Mouse (Mus musculus): ENCODE measurements at regions not wholly inside any gene's neighbourhood (a gene's known extent, or its start where the extent isn't known, plus 50 kb on each side); places are given as distances from the start of the nearest gene placed in this dataset.

GRCm38 (mm10) chr12:86579716-86580115 lies 98.8 kb upstream of the Vash1 start:
- DNase-seq (ENCODE audit: low spot score) = no peak

- no peak for DNase-seq (ENCODE audit: low spot score)
These were observed 98.3 kb upstream of the Vash1 start for GRCm38 (mm10) chr12:86580132-86580718.

GRCm38 (mm10) chr12:86582076-86582475 lies 96.4 kb upstream of the Vash1 start:
- no peak for DNase-seq (ENCODE audit: low spot score)

DNA sequence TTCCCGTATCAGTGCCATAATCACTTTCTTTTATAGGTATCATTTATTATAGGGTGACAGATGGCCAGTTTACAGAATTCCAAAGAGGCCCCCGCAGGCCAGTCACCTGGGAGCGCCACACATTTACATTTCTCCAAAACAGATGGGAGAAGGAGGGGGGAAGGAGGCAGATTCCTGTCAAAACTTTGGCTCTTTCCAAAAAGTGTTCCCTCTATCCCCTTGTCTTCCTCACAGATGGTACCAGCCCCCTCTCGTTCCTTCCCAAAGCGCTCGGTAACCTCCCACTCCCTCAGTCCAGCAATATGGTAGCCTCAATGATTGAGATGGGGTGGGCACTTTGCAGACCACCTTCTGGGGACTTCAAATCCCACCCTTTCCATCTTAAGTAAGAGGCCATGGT lies 90.5 kb upstream of the Vash1 start:
- no peak for DNase-seq (ENCODE audit: low spot score)

GRCm38 (mm10) chr12:86592509-86592908 lies 86.0 kb upstream of the Vash1 start:
- no peak for DNase-seq (ENCODE audit: low spot score)

DNA sequence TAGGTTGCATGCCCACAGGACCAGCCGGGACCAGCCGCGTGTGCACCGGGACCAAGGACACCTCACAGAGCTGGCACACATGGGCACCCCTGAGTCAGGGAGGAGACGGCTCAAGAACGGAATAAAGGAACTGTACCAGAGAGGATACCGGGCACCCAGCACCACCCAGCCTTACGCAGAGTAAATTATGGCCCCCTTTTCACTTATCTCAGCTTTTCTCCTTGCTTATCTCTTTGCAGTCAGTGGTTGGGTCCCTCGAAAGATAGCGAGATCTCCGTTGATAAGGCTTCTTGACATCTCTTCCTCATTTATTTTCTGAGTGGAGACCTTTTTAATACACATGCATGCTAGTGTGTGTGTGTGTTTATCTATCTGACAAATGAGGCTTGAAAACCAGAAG lies 83.9 kb upstream of the Vash1 start:
- no peak for DNase-seq (ENCODE audit: low spot score)

- no peak for DNase-seq (ENCODE audit: low spot score)
These were observed 78.5 kb upstream of the Vash1 start for GRCm38 (mm10) chr12:86600041-86600440.

- no peak for DNase-seq (ENCODE audit: low spot score)
These were observed 75.0 kb upstream of the Vash1 start for GRCm38 (mm10) chr12:86603521-86603920.

DNA sequence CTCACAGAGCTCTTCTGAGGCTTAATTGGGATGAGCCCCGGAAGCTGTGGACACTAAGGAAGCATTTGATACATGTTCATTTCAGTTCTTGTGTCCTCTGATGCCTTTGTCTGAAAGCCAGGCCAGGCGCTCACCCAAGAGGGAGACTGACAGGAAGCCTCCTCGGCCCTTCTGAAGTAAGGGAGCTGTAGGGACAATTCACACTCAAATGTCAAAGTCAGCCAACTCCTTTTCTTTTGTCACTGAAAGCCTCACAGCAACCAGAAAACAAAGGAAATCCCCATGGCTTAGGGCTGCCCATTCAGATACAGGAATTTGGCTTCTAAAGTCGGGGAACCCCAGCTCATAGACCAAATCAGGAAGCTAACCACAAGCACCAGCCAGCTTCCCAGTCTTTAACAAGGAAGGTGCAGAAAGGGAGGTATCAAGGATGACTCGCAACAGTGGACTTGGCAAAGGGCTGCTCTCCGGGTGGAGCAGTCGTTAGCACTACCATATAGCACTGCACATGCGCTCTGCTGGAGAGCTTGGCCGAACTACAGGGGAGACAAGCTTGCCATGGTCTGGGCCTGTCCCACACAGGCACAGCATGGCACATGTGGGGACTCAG lies 66.0 kb upstream of the Vash1 start:
- DNase-seq (ENCODE audit: low spot score) = no peak

DNA sequence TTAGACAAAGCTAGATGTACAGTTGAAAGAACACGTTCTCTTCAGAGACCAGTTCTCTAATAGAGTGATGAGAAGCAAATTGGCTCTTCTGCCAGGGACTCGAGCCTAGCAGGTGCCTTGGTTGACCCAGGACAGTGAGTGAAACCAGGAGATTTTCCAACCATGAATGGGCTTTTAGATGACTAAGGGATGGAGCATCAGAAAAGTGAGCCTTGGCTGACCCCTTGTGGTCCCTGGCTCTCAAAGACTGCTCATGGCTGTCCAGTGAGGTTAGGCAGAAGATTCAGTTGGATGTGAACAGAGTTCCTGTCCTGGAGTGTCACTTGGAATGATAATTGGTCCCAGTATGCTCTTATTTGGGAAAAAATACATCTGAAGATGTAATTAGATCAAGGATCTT lies 64.3 kb upstream of the Vash1 start:
- DNase-seq (ENCODE audit: low spot score) = peak; percentile 28

DNA sequence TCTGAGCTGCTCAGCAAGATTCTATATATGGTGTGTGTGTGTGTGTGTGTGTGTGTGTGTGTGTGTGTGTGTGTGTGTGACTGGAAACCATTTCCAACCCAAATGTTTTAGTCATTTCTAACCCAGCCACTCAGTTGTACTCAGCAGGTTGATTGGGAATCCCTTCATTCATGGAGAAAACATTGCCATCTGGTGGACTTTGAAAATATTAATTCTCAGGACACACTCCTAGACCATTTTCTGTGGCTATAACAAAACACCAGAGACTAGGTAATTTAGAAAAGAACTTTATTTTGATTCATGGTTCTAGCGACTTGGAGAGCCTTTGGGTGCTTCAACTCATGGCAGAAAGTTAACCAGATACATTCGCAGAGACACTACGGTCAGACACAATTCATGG lies 62.2 kb upstream of the Vash1 start:
- no peak for DNase-seq (ENCODE audit: low spot score)

DNA sequence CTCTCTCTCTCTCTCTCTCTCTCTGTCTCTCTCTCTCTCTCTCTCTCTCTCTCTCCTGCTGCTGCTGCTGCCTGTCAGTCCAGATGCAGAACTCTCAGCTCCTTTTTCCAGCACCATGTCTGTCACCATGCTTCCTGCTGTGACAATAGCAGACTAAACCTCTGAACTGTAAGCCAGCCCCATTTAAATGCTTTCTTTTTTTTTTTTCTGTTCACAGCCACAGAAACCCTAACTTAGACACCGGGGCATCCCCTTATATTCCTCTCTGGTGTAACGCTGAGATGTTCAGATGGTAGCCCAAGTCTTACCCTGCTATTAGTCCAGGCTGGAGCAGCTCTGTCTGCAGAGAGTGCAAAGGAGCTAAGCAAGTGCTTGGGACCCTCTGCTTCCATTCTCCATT lies 54.3 kb upstream of the Vash1 start:
- DNase-seq (ENCODE audit: low spot score) = no peak

GRCm38 (mm10) chr12:86626684-86627083 lies 51.8 kb upstream of the Vash1 start:
- no peak for DNase-seq (ENCODE audit: low spot score)

DNA sequence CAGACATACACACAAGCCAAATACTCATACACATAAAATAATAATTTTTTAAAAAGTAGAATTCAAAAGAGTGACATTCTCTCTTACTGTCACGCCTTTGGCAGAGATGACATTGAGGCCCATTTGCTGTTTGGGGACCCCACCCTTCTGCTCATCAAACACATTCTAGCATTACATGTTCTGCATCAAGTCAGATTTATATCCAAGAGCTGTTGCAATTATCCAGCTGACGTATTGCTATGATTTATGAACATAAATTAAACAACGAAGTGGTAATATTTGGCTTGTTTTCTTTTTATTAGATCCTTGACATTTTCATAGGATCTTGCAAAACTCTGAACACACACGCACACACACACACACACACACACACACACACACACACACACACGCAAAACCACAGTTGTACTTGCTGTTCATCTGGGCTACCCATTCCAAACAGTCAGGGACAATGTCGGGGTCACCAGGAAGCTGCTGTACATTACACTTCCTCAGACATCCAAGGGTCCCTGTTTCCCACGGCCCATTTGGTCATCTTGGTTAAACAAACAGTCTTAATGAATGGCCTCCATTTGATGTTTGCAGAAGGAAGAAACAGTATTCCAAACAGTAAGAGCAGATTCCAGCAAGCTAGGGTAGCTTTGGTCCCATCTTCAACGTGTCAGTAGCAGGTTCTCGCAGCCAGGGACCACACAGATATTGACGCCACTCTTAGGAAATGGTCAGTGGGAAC lies 50.3 kb upstream of the Vash1 start:
- no peak for DNase-seq (ENCODE audit: low spot score)
